Mouse (Mus musculus) retina, embryonic 14.5 days (tissue): ENCODE results near the gene Cbx5.
"Not testable (repeated sequence)": the region's sequence is repeated elsewhere in the genome, so short reads cannot be mapped to it uniquely, and the experiment has no call there.

Experiments
- DNase-seq: peaks from one replicate; pipeline ENCODE4 v3.0.0-alpha.2; 2015; ENCODE audit warnings: low spot score

The Cbx5 gene

DNA sequence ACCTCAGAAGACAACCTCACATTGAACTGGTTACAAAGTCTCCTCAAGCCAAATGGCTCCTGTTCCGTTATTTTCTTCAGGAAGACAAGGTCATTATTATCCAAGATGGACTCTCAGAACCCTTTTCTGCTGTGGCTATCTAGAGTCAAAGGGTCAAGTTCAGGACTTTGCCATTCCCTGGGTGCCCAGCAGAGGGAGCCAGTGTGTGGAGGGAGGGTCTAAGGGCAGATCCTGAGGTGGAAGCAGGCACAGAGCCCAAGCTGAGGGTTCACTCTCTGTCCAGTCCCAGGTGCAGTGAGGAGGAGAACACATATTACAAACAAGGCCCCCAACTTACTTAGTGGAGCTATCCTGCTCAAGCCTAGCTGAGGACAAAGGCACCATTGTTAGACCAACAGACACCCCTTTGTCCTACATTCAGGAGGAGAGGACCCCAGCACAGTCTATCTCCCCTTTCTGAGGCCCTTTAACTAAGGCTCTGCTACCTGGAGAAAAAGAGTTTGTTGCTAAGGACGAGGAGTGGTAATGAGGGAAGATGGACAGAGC lies 10.7 kb upstream of the Cbx5 start:
- peak; percentile 80 for DNase-seq

DNA sequence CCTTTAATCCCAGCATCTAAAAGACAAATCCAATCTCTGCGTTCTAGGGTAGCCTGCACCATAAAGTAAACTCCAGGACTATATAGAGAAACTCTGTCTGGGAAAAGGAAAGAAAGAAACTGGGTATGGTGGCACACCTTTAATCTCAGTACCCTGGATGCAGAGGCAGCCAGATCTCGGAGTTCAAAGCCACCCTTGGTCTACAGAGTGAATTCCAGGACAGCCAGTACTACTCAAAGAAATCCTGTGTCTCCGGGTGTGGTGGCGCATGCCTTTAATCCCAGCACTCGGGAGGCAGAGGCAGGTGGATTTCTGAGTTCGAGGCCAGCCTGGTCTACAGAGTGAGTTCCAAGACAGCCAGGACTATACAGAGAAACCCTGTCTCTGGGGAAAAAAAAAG lies 9.9 kb upstream of the Cbx5 start:
- not testable (repeated sequence) for DNase-seq

DNA sequence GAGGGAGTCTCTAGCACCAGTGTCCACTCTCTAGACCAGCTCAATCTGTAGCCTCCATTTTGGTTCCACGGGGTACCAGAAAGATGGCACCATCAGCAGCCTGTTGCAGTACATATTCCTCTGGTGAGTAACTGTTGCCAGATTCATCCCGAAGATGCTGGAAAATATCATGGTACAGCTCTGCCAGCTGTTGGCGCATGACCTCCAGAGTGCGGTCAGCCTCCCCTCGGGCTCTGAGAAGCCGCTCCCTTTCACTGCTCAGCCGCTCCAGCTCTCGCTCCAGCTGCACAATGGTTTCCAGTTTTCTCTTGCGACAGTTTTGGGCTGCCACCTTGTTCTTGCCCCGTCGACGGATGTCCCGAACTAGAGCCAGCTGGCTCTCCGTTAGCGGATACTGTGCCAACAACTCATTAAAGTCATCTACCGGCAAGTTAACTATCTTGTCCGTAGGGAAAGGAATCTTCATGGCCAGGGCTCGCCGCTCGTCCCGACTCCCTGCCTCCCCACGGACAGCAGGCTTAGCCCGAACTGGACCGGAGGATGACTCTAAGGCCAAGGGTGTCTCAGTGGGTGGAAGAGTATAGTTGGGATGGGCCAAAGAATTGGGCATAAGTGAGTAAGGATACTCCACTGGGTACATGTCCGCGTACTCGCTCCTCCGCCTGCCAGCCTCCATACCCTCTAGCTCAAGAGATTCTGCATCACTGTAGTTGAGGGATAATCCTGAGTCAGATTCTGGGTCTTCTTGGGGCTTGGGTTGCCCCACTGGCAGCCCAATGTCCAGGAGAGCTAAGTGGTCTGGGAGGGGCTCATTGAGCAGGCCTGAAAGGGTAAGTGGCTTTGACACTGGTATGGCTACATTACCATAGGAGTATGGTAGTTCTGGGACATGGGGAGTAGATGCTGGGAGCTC lies 9.0 kb upstream of the Cbx5 start:
- DNase-seq = no peak

DNA sequence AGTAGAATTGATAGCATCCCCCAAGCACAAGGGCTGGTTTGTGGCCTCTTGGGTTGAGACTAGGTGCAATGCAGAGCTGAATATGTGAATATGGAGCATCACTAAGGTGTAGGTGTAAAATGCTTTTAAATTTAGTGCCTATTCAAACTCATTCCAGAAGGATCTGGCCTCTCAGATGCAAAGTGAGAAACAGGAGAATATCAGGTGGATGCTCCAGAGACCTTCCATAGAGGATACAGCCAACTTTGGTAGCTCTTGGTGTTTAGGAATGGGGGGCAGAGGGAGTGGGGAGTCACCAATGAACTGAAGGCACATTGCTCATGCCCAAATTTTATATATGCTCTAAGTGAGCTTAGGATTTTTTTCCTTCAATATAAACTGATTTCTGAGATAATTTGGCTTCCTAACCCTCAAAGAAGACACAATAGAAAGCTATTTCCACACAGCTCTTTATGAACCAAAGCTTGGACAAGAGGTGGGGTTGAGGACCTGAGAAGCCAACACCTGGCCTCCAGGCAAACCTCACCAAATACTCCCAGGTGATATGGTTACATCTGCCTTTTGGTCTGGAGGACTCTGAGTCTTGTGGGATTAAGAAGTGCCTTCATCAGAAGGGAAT lies 8.3 kb upstream of the Cbx5 start:
- no peak for DNase-seq

DNA sequence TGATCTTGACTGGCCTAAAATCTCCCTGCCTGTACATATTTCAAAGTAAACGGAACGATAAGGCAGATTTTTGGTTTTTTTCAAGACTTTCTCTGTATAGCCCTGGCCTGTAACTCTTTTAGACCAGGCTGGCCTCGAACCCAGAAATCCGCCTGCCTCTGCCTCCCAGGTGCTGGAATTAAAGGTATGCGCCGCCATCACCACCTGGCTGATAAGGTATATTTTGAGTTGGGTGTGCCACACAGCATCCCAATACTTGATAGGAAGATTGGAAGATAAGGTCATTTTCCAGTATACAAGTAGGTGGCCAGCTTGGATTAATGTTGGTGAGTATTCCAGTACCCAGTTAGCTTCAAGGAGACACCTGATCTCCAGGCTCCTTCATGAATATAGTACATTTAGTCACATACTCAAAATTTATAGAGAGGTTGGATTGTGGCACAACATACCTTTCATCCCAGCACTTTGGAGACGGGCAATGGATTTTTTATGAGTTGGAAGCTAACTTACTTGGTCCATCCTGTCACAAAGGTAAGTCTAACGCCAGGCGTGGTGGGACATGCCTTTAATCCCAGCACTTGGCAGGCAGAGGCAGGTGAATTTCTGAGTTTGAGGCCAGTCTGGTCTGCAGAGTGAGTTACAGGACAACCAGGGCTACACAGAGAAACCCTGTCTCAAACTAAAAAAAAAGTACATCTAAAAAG lies 7.6 kb upstream of the Cbx5 start:
- no peak for DNase-seq

DNA sequence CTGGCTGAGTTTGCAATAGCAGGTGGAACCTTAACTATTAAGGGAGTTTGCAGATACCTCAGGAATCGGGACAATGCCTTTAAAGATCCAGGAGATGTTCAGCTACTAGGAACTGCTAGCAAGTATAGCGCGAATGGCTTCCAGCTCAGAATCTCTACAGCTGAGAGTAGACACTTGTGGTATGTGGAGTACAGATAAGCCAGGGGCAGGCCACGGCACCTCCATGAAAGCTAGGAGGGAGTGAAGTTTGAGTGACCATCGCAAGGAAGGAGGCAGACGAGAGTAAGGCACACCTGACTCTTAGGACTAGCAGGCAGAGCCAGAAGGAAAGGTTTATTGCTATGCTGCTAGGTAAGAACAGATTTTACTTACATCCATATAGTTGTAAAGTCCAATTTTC lies 6.0 kb upstream of the Cbx5 start:
- no peak for DNase-seq

DNA sequence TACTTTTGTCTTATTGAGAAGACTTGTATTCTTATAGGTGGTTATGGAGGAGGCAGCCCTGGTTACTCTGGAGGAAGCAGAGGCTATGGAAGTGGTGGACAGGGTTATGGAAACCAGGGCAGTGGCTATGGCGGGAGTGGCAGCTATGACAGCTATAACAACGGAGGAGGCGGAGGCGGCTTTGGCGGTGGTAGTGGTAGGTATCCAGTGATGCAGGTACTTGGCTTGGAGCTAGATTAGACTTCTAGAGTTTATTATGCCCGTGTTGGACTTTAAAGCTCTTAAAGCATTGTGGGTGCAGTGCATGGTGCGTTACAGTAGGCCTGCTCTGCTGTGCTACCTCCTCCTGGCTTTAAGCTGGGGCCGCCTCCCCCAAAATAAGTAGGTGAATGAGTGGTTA lies 3.3 kb upstream of the Cbx5 start:
- DNase-seq = no peak

DNA sequence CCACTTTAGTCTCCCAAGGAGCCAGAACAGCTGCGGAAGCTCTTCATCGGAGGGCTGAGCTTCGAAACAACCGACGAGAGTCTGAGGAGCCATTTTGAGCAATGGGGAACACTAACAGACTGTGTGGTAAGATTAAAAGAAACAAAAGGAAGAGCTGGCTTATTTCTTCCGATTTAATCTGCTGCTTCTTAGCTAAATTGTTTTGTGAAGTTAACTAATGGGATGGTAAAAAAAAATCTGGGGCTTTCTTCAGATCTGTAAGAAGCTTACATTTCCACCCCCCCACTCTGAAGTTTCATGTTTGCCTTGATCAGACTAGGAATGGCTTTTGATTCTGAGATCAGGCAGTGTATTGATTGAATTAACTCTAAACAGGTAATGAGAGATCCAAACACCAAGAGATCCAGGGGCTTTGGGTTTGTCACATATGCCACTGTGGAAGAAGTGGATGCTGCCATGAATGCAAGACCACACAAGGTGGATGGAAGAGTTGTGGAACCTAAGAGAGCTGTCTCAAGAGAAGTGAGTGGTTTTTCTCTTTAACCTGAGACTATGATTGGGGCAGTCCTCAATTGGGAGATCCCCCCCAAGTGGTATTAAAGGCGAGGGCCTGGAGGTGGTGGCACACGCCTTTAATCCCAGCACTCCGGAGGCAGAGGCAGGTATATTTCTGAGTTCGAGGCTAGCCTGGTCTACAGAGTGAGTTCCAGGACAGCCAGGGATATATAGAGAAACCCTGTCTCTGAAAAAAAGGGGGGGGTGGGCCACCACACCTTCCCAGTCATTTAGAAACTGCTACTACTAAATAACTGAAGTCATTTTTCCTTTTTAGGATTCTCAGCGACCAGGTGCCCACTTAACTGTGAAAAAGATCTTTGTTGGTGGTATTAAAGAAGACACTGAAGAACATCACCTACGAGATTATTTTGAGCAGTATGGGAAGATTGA lies 1.7 kb upstream of the Cbx5 start:
- DNase-seq = not testable (repeated sequence)

DNA sequence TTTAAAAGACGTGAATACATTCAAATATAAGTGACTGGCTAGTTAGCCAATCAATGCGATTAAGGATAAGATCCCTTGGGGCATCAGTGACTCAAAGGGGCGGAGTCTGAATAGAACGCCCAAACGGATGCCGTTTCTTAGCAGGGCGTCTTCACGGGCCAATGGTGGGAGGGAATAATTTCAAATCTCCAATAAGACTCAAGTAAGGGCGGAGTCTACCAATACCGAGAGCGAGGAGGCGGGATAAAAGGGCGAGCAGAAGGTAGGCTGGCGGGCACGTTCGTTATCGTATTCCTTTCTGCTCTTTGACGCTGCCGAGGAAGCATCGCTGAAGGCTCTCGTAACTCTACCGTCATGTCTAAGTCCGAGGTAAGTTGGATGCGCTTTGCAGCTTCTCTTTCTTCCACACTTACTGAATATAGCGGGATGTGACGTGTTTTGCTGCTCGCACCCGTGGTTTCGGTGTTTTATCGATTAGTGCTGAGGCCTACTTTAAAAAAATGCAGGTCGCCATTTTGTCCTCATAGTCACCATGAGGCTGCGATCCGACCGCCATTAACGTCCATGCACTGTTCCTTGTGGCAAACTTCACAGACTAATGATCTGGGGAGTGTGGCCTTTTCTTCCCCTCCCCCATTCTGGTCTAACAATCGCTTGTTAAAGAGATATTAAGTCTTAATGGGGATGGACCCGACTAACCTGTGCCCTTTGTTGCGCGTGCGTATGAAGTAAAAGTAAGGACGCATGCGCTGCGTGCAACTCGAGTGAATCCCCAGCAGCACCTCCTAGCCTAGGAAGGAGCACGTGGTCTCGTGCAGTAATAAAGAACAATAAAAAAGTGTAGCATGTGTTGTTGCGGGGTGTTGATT lies 778 bp upstream of the Cbx5 start, which contains the start of gene Hnrnpa1:
Hnrnpa1 (plus strand) TSS at position 273 of the 869 bp plus-strand sequence.
- DNase-seq = peak; percentile 98

DNA sequence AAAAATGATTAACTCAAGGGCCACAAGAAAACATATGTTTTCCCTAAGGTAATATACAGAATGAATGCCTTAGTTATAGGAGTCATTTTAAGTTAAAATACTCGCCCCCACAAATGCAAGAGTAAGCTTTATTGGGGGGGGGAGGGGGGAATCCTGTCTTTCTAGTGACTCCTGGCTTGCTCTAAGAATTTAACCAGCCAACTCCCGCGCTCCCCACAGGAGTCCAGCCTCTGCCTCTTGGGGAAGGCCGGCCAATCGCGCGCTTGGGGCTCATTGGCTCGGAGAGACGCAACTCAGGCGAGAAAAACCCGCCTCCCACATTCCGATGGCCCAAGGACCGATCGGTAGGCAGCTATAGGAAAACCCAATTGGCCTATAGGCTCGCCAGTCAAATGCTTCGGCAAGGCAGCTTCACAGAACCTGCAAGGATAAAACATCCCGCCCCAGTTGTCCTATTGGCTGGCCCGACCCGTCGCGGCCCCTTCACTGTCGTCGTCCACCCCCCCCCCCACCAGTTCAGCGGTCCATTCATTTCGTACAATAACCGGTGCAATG lies 409 bp downstream of the Cbx5 start:
- peak; percentile 99 for DNase-seq

DNA sequence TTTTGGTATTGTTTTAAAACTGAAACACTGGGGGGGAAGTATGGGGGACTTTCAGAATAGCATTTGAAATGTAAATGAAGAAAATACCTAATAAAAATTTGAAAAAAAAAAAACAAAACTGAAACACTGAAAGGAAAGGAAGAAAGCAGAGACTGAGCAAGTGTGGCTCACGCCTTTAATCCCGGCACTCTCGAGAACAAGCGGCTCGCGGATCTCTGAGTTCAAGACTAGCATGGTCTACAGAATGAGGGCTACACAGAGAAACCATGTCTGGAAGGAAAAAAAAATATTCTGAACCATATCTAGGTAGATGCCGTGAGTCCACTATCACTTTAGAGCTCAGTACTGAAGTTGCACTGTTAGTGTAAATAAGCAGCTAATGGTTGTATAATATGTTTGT lies 2.3 kb downstream of the Cbx5 start:
- DNase-seq = no peak

DNA sequence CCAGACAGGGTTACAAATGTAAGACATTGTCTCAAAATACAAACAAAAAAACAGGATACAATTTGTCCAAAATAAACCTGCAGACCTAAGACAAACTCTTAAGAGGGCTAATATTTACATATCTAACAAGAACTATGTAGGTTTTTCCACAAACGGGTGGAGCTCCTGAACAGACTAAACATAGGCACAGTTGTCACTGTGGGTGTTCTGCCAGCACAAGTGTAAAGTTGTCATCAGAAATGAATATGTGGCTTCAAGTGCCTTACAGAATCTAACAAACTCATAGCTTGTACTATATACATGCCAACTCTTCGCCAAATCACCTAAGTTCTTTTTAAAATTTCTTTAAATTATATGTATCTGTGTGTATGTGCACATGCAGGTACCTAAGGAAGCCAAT lies 6.5 kb downstream of the Cbx5 start:
- no peak for DNase-seq

DNA sequence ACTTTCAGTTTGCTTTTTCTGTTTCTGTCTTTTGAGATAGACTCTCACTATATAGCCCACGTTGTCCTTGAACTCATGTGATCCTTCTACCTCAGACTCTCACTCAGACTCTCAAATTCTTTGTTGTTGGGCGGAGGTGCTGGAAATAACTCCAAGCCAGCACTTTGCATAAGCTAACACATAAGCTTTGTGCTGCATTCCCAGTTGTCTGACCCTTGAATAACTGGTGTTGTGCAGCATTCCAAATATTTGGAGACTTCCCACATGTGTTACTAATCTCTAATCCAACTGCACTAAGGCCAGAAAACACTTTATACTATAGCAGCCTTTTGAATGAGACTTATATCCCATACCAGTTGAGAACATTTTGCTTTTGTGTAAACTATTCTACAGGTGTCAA lies 10.7 kb downstream of the Cbx5 start:
- DNase-seq = no peak

DNA sequence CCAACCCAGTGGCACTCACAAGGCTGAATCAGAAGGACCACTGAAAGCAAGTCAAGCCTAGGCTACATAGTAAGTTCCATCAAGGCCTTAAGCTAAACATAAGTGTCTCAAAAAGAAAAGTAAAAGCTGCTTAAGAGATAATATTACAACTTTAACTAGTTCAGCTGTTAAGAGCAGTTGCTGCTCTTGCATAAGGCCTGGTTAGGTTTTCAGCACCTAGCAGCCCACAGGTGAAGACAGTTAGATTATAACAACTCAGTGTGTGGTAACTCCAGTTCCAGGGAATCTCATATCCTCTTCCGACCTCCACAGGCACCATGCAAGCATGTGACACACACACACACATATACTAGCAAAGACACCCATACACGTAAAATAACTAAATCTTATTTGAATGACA lies 12.0 kb downstream of the Cbx5 start:
- no peak for DNase-seq

DNA sequence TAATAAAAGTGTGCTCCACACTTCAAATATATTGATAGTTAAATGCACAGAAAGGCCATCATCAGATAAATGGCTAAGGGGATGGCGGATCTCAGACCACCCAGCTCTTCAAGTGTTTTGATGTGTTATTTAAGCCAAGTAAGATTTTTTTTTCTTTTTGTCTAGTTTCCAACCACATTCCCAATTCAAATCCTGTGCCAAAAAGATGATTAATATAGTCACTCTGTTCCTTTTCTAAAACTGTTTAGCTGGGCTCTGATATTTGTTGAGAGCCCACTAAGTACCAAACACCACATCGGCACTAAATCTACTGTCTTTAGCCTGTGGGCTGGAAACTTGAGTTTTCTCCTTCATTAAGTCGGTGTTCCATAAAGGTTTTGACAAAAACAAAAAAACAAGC lies 12.6 kb downstream of the Cbx5 start:
- DNase-seq = no peak

DNA sequence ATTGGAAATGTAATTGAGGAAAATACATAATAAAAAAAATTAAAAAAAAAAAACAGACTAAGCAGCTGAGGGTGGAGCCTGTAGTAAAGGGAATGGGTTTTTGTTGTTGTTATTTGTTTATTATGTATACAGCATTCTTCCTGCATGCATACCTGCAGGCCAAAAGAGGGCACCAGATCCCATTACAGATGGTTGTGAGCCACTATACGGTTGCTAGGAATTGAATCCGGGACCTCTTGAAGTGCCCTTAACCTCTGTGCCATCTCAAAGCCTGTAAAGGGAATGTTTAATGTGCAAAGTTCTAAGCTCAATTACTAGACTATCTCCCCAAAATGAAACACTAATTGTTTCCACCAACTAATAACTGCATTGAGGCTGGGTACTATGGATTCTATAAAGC lies 15.5 kb downstream of the Cbx5 start:
- no peak for DNase-seq

DNA sequence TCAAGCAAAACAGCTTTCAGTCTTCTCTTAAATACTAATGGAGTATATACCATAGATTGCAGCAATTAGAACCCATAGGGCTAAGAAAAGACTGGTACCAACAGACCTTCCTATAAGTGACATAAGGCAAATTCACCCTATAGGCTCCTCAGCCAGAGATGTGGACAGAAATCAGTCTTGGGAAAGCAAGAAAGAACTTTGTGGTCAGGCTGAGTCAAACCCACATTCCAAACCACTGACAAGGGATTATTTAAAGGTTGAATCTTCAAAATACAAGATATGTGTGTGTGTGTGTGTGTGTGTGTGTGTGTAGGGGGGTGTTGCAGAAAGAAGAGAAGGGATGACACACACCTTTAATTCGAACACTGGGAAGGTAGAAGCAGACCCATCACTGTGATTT lies 18.2 kb downstream of the Cbx5 start:
- no peak for DNase-seq

DNA sequence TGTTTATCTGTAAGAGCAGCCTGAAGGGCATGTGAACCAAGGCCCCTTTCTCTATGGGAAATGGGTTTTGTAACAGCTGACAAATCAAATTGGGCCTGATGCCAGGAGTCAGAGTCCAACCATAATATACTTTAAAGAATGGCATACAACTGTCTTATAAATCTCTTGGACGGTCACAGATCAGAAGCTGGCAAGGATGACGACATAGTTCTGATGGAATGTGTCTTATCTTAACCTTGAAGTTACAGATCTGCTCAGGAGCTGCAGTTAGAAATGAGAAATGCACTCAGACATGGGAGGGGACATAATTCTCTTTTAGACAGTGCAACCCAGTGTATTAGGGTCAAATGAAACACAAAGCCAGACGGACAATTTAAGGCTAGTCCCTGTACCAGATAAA lies 18.8 kb downstream of the Cbx5 start:
- DNase-seq = no peak

DNA sequence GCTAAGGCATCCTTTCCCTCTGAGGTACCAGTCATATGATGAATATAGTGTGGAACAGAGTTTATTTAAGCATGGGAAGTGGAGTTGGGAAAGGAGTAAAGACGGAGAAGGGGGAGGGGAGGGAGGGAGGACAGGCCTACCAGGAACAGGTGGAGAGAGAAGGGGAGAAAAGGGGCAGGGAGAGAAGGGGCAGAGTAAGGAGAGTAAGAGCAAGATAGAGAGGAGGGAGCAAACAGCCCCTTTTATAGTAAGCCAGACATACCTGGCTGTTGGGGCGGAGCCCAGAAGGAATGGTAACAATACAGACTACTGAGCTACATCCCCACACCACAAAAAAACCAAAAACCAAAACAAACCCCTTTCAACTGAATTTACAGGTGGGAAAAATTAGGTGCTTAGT lies 23.6 kb downstream of the Cbx5 start:
- peak; percentile 10 for DNase-seq
